Mouse (Mus musculus): ENCODE data around the gene Evl. TPM values are rescaled to one million over a fixed set of nuclear protein-coding genes. Genes with fewer than 3 reads are reported as not detected.
"Not testable (repeated sequence)": the region's sequence is repeated elsewhere in the genome, so short reads cannot be mapped to it uniquely, and the experiment has no call there.

Evl gene
- polyA plus RNA-seq, 1 experiment from 2014 or later: 41.6 TPM

- ATAC-seq (ENCODE audit: low read depth): no peak
- no peak overlapping the region for H3K9ac ChIP-seq (ENCODE audit: low read length)
- H3K36me3 ChIP-seq (ENCODE audit: control insufficient read depth, insufficient read depth, low read length): no peaks in the 10 kb centered on the region
- no peak overlapping the region for H3K4me2 ChIP-seq (ENCODE audit: low read depth, low read length)
- no peaks in the 10 kb centered on the region for H3K27me3 ChIP-seq (ENCODE audit: control insufficient read depth, insufficient read depth, low read depth, low read length)
- no peaks in the 10 kb centered on the region; the same call in 1 of the 2 replicates for H3K4me1 ChIP-seq (replicated peaks; ENCODE audit: control insufficient read depth, insufficient read depth, low read length)
- WGBS: 70% methylated on average over 6 of the region's 6 CpGs
- no peak overlapping the region for H3K27ac ChIP-seq (ENCODE audit: low read length)
- no peaks in the 10 kb centered on the region for H3K9me3 ChIP-seq (ENCODE audit: control insufficient read depth, low read length)
- H3K4me3 ChIP-seq (ENCODE audit: low read length): no peak overlapping the region
These were observed 154.9 kb downstream of the Evl start for GRCm38 (mm10) chr12:108709386-108709785.

- peak overlapping the region; percentile 58 for H3K27ac ChIP-seq (ENCODE audit: low read length)
- H3K9ac ChIP-seq (ENCODE audit: low read length): no peak overlapping the region
- H3K4me3 ChIP-seq (ENCODE audit: low read length): no peak overlapping the region
- no peaks in the 10 kb centered on the region for H3K36me3 ChIP-seq (ENCODE audit: control insufficient read depth, insufficient read depth, low read length)
- no peaks in the 10 kb centered on the region for H3K27me3 ChIP-seq (ENCODE audit: control insufficient read depth, insufficient read depth, low read depth, low read length)
- H3K9me3 ChIP-seq (ENCODE audit: control insufficient read depth, low read length): no peaks in the 10 kb centered on the region
- ATAC-seq (ENCODE audit: low read depth): no peak
- H3K4me1 ChIP-seq (replicated peaks; ENCODE audit: control insufficient read depth, insufficient read depth, low read length): no peaks in the 10 kb centered on the region; the same call in 1 of the 2 replicates
- no peak overlapping the region; the same call in 1 of the 2 replicates for H3K4me2 ChIP-seq (ENCODE audit: low read depth, low read length)
- 69% methylated on average over 6 of the region's 6 CpGs for WGBS
These were observed 155.6 kb downstream of the Evl start for GRCm38 (mm10) chr12:108709964-108710765.

GRCm38 (mm10) chr12:108710861-108711615, 156.5 kb downstream of the Evl start:
- peak overlapping the region; percentile 58 for H3K27ac ChIP-seq (ENCODE audit: low read length)
- H3K9ac ChIP-seq (ENCODE audit: low read length): no peak overlapping the region
- peak overlapping the region; percentile 37; the same call in 1 of the 2 replicates for H3K4me2 ChIP-seq (ENCODE audit: low read depth, low read length)
- H3K9me3 ChIP-seq (ENCODE audit: control insufficient read depth, low read length): no peaks in the 10 kb centered on the region
- H3K36me3 ChIP-seq (ENCODE audit: control insufficient read depth, insufficient read depth, low read length): no peaks in the 10 kb centered on the region
- H3K4me1 ChIP-seq (replicated peaks; ENCODE audit: control insufficient read depth, insufficient read depth, low read length): no peaks in the 10 kb centered on the region; the same call in 1 of the 2 replicates
- peak; percentile 75 for ATAC-seq (ENCODE audit: low read depth)
- WGBS: 52% methylated on average over 9 of the region's 9 CpGs
- no peaks in the 10 kb centered on the region for H3K27me3 ChIP-seq (ENCODE audit: control insufficient read depth, insufficient read depth, low read depth, low read length)
- H3K4me3 ChIP-seq (ENCODE audit: low read length): no peak overlapping the region

- Histone ChIP-seq H3K4me3 (ENCODE audit: low read length) (no peak overlapping the region), H3K9ac (ENCODE audit: low read length) (no peak overlapping the region), H3K9me3 (ENCODE audit: control insufficient read depth, low read length) (no peaks in the 10 kb centered on the region), H3K27ac (ENCODE audit: low read length) (no peak overlapping the region), H3K4me1 (replicated peaks; ENCODE audit: control insufficient read depth, insufficient read depth, low read length) (no peaks in the 10 kb centered on the region; the same call in 1 of the 2 replicates), H3K36me3 (ENCODE audit: control insufficient read depth, insufficient read depth, low read length) (no peaks in the 10 kb centered on the region), H3K4me2 (ENCODE audit: low read depth, low read length) (no peak overlapping the region), H3K27me3 (ENCODE audit: control insufficient read depth, insufficient read depth, low read depth, low read length) (no peaks in the 10 kb centered on the region)
- WGBS: 60% methylated on average over 4 of the region's 4 CpGs
- no peak for ATAC-seq (ENCODE audit: low read depth)
These were observed 158.0 kb downstream of the Evl start for GRCm38 (mm10) chr12:108712481-108712880.

GRCm38 (mm10) chr12:108713972-108714371, 159.5 kb downstream of the Evl start:
- H3K36me3 ChIP-seq (ENCODE audit: control insufficient read depth, insufficient read depth, low read length); H3K9ac ChIP-seq (ENCODE audit: low read length); H3K27ac ChIP-seq (ENCODE audit: low read length); ATAC-seq (ENCODE audit: low read depth); H3K4me2 ChIP-seq (ENCODE audit: low read depth, low read length); H3K4me3 ChIP-seq (ENCODE audit: low read length); H3K27me3 ChIP-seq (ENCODE audit: control insufficient read depth, insufficient read depth, low read depth, low read length); H3K4me1 ChIP-seq (replicated peaks; ENCODE audit: control insufficient read depth, insufficient read depth, low read length); H3K9me3 ChIP-seq (ENCODE audit: control insufficient read depth, low read length): not testable (repeated sequence)
- 88% methylated on average over 14 of the region's 14 CpGs for WGBS

GRCm38 (mm10) chr12:108715854-108716253, 161.3 kb downstream of the Evl start:
- H3K27ac ChIP-seq (ENCODE audit: low read length): no peak overlapping the region
- no peaks in the 10 kb centered on the region for H3K27me3 ChIP-seq (ENCODE audit: control insufficient read depth, insufficient read depth, low read depth, low read length)
- H3K4me1 ChIP-seq (replicated peaks; ENCODE audit: control insufficient read depth, insufficient read depth, low read length): no peaks in the 10 kb centered on the region
- no peak overlapping the region for H3K9ac ChIP-seq (ENCODE audit: low read length)
- H3K9me3 ChIP-seq (ENCODE audit: control insufficient read depth, low read length): no peaks in the 10 kb centered on the region
- no peak overlapping the region for H3K4me3 ChIP-seq (ENCODE audit: low read length)
- WGBS: 73% methylated on average over 5 of the region's 5 CpGs
- no peak for ATAC-seq (ENCODE audit: low read depth)
- H3K36me3 ChIP-seq (ENCODE audit: control insufficient read depth, insufficient read depth, low read length): no peaks in the 10 kb centered on the region
- H3K4me2 ChIP-seq (ENCODE audit: low read depth, low read length): no peak overlapping the region

GRCm38 (mm10) chr12:108718485-108718884, 164.0 kb downstream of the Evl start:
- Histone ChIP-seq H3K4me1 (replicated peaks; ENCODE audit: control insufficient read depth, insufficient read depth, low read length) (no peaks in the 10 kb centered on the region), H3K27ac (ENCODE audit: low read length) (no peak overlapping the region), H3K9me3 (ENCODE audit: control insufficient read depth, low read length) (no peaks in the 10 kb centered on the region), H3K4me3 (ENCODE audit: low read length) (no peak overlapping the region), H3K4me2 (ENCODE audit: low read depth, low read length) (no peak overlapping the region), H3K36me3 (ENCODE audit: control insufficient read depth, insufficient read depth, low read length) (no peaks in the 10 kb centered on the region), H3K9ac (ENCODE audit: low read length) (no peak overlapping the region), H3K27me3 (ENCODE audit: control insufficient read depth, insufficient read depth, low read depth, low read length) (no peaks in the 10 kb centered on the region)
- ATAC-seq (ENCODE audit: low read depth): no peak
- 83% methylated on average over 3 of the region's 3 CpGs for WGBS

- H3K27ac ChIP-seq (ENCODE audit: low read length): no peak overlapping the region
- H3K9ac ChIP-seq (ENCODE audit: low read length): no peak overlapping the region
- no peaks in the 10 kb centered on the region for H3K36me3 ChIP-seq (ENCODE audit: control insufficient read depth, insufficient read depth, low read length)
- H3K27me3 ChIP-seq (ENCODE audit: control insufficient read depth, insufficient read depth, low read depth, low read length): no peaks in the 10 kb centered on the region
- H3K4me3 ChIP-seq (ENCODE audit: low read length): no peak overlapping the region
- no peaks in the 10 kb centered on the region for H3K4me1 ChIP-seq (replicated peaks; ENCODE audit: control insufficient read depth, insufficient read depth, low read length)
- no peak for ATAC-seq (ENCODE audit: low read depth)
- WGBS: 90% methylated on average over 4 of the region's 4 CpGs
- H3K4me2 ChIP-seq (ENCODE audit: low read depth, low read length): no peak overlapping the region
- no peaks in the 10 kb centered on the region for H3K9me3 ChIP-seq (ENCODE audit: control insufficient read depth, low read length)
These were observed 167.9 kb downstream of the Evl start for GRCm38 (mm10) chr12:108722464-108722863.

GRCm38 (mm10) chr12:108723841-108724240, 169.3 kb downstream of the Evl start:
- Histone ChIP-seq H3K4me1 (replicated peaks; ENCODE audit: control insufficient read depth, insufficient read depth, low read length) (no peaks in the 10 kb centered on the region), H3K36me3 (ENCODE audit: control insufficient read depth, insufficient read depth, low read length) (no peaks in the 10 kb centered on the region), H3K4me3 (ENCODE audit: low read length) (no peak overlapping the region), H3K9ac (ENCODE audit: low read length) (no peak overlapping the region), H3K4me2 (ENCODE audit: low read depth, low read length) (no peak overlapping the region), H3K9me3 (ENCODE audit: control insufficient read depth, low read length) (no peaks in the 10 kb centered on the region), H3K27ac (ENCODE audit: low read length) (no peak overlapping the region), H3K27me3 (ENCODE audit: control insufficient read depth, insufficient read depth, low read depth, low read length) (no peaks in the 10 kb centered on the region)
- 80% methylated on average over 3 of the region's 3 CpGs for WGBS
- no peak for ATAC-seq (ENCODE audit: low read depth)
